Mouse (Mus musculus) C2C12 (cell line): ENCODE results near the gene Acap1.

Experiments
- CTCF ChIP-seq: IDR thresholded peaks from one replicate; pipeline ENCODE4 v1.5.1; 2011; ENCODE audit not compliant: control insufficient read depth, insufficient read depth, insufficient read length
- MAX ChIP-seq: IDR thresholded peaks from one replicate; pipeline ENCODE4 v1.6.1; 2011; ENCODE audit warnings: mild to moderate bottlenecking, control low read depth
- USF1 ChIP-seq: IDR thresholded peaks from one replicate; pipeline ENCODE4 v1.6.1; 2011; ENCODE audit warnings: low read depth, mild to moderate bottlenecking, control low read depth, moderate library complexity

DNA sequence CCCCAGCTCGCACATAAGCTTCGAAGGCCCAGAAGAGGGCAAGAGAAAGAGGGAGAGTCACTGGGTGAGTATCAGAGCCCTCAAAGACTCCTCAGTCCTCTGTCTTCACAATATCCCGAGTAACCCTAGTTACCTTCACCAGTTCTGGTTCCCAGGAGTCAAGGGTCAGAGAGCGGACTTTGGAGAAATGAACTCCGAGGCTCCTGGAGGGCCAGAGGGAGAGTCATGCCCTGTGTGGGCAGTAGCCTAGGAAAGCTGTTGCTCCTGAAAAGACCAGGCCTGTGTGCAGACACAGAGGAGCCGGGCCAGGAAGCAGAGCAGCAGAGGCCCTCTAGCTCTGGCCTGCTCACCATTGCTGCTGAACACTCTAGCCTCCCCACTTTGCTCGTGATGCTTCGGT lies 10.7 kb downstream of the Acap1 start:
- TF ChIP-seq CTCF (no peak), USF1 (no peak), MAX (no peak)
